Mouse (Mus musculus) stomach, embryonic 14.5 days (tissue): ENCODE measurements around the gene Defb46. TPM values are rescaled to one million over a fixed set of nuclear protein-coding genes. Genes with fewer than 3 reads are reported as not detected.

Source experiments
- ATAC-seq: fragments of 200-750 bp; cut with Nextera tagmentation; 2 replicates; pipeline ENCODE4 v1.8.0; 2017; ENCODE audit warnings: low read depth, moderate TSS enrichment; ENCODE audit not compliant: insufficient number of reproducible peaks, insufficient read depth, low FRiP score
- H3K27ac ChIP-seq: fragments of 300-500 bp; sonication (generic); 2 replicates; pipeline ENCODE4 v1.5.1; 2014; ENCODE audit warnings: mild to moderate bottlenecking, low read length, moderate library complexity, mixed read lengths
- H3K27me3 ChIP-seq: fragments of 300-500 bp; sonication (generic); 2 replicates; pipeline ENCODE4 v1.6.1; 2014; ENCODE audit warnings: low read length, control low read depth, mixed read lengths; ENCODE audit not compliant: control insufficient read depth, insufficient read depth
- H3K36me3 ChIP-seq: fragments of 300-500 bp; sonication (generic); 2 replicates; pipeline ENCODE4 v1.6.1; 2014; ENCODE audit warnings: mild to moderate bottlenecking, control low read depth, low read length, moderate library complexity, mixed read lengths; ENCODE audit not compliant: control insufficient read depth, insufficient read depth
- H3K4me1 ChIP-seq: fragments of 300-500 bp; sonication (generic); 2 replicates; pipeline ENCODE4 v1.6.1; 2014; ENCODE audit warnings: low read length, control low read depth, mixed read lengths; ENCODE audit not compliant: control insufficient read depth, insufficient read depth
- H3K4me2 ChIP-seq: fragments of 300-500 bp; sonication (generic); replicated peaks from 2 replicates; pipeline ENCODE4 v1.6.1; 2014; ENCODE audit warnings: low read depth, low read length, control low read depth
- H3K4me3 ChIP-seq: fragments of 300-500 bp; sonication (generic); 2 replicates; pipeline ENCODE4 v1.5.1; 2014; ENCODE audit warnings: low read depth, low read length, control low read depth
- H3K9ac ChIP-seq: fragments of 300-500 bp; sonication (generic); replicated peaks from 2 replicates; pipeline ENCODE4 v1.6.1; 2014; ENCODE audit warnings: low read depth, mild to moderate bottlenecking, control low read depth, low read length, moderate library complexity, mixed read lengths
- H3K9me3 ChIP-seq: fragments of 300-500 bp; sonication (generic); 2 replicates; pipeline ENCODE4 v1.6.1; 2016; ENCODE audit warnings: low read depth, low read length, control low read depth; ENCODE audit not compliant: control insufficient read depth
- WGBS: fragments of 180-500 bp; shearing (Covaris S2); extraction: QIAGEN DNeasy Blood & Tissue Kit; methylation state at CpG from one replicate; pipeline ENCODE4 v1.1.7; 2014; 5-methylcytosine and 5-hydroxymethylcytosine counted together
- polyA plus RNA-seq: library from polyadenylated mRNA; unstranded; fragments of >200 nt; fragmentation: Nextera tagmentation; extraction: Ambion mirVana; gene quantifications from 2 replicates; pipeline ENCODE4 v1.2.1, GENCODE M21; 2014

Defb46 gene
- polyA plus RNA-seq: not detected in 2 replicates

DNA sequence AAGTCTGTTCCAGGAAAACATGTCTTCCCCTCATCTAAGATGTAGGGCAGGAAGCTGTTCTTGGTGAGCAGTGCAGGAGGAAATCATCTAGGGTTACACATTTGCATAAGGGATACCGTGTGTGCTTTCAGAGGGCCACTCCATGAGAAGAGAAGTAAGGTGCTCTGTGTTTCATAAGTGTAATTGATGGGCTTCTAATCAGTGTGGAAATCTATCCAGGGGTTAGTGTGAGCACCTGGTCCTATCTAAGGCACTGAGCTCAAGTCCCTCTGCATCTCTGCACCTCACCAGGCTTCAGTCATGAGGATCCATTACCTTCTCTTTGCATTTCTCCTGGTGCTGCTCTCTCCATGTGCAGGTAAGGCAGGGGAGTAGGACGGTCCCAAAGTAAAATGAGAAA is at the start of gene Defb46:
Defb46 (plus strand) TSS at position 301 of the 400 bp plus-strand sequence.
- H3K9me3 ChIP-seq: no peaks in the 10 kb centered on the region
- no peaks in the 10 kb centered on the region for H3K4me1 ChIP-seq
- H3K27me3 ChIP-seq: no peaks in the 10 kb centered on the region
- no peak for ATAC-seq
- no peak within 1 kb of the TSS for H3K27ac ChIP-seq
- no peak within 1 kb of the TSS for H3K4me3 ChIP-seq
- H3K9ac ChIP-seq: no peak within 1 kb of the TSS
- 70% methylated on average over 2 of the region's 2 CpGs for WGBS
- no peak within 1 kb of the TSS for H3K4me2 ChIP-seq
- H3K36me3 ChIP-seq: no peaks in the 10 kb centered on the region

DNA sequence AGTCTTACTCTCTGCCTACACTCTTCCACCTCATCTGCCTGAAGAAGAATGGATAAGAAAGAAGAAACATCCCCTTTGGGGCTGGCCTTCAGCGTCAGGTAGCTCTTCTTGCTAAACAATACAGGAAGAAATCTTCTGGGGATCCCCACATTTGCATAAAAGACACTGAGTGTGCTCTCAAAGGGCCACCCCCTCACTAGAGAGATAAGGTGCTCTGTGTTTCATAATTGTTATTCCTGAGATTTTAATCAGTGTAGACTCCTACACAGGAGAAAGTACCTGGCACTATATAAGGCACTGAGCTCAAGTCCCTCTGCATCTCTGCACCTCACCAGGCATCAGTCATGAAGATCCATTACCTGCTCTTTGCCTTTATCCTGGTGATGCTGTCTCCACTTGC is 14.6 kb upstream of the Defb46 start, which contains the start of gene Defb6:
Defb6 (plus strand) TSS at position 318 of the 400 bp plus-strand sequence.
- WGBS: 59% methylated on average over 1 of the region's 1 CpGs
- no peak within 1 kb of the TSS for H3K4me2 ChIP-seq
- H3K9me3 ChIP-seq: no peaks in the 10 kb centered on the region
- H3K4me3 ChIP-seq: no peak within 1 kb of the TSS
- no peak within 1 kb of the TSS for H3K27ac ChIP-seq
- no peak within 1 kb of the TSS for H3K9ac ChIP-seq
- no peaks in the 10 kb centered on the region for H3K36me3 ChIP-seq
- no peaks in the 10 kb centered on the region for H3K27me3 ChIP-seq
- no peaks in the 10 kb centered on the region for H3K4me1 ChIP-seq
- no peak for ATAC-seq

DNA sequence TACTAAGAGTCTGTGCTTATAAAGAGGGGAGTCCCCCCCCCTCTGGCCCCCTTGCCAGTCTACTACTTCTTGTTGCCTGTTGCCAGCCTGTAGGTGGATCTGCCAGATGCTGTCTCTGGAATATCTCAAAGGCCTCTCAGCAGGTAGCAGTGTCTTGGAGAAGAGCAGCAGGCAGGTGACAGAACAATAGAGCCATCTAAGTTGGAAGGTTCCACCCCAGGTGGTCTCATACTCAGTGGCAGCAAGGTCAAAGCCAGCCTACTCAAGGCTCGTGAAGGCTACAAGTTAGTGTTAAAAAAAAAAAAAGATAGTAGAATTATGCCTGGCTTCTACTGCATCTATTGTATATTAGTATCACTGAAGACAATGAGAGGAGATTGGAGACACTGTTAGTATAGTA is 1.6 kb upstream of the Defb46 start:
- WGBS: 73% methylated on average over 1 of the region's 1 CpGs

DNA sequence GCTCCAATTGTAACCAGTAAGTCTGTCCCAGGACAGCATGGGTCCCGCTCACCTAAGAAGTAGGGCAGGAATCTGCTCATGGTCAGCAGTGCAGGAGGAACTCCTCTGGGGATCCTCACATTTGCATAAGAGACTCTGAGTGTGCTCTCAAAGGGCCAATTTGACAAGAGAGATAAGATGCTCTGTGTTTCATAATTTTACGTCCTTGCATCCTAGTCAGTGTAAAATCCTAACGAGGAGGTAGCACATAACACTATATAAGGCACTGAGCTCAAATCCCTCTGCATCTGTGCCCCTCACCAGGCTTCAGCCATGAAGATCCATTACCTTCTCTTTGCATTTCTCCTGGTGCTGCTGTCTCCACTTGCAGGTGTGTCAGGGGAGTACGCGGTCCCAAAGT is 7.6 kb downstream of the Defb46 start, which contains the start of gene Defb5:
Defb5 (plus strand) TSS at position 301 of the 400 bp plus-strand sequence.
- H3K4me3 ChIP-seq: no peak within 1 kb of the TSS
- no peaks in the 10 kb centered on the region for H3K9me3 ChIP-seq
- no peak within 1 kb of the TSS for H3K9ac ChIP-seq
- no peaks in the 10 kb centered on the region for H3K27me3 ChIP-seq
- no peaks in the 10 kb centered on the region for H3K36me3 ChIP-seq
- no peak for ATAC-seq
- WGBS: 89% methylated on average over 5 of the region's 5 CpGs
- H3K4me1 ChIP-seq: no peaks in the 10 kb centered on the region
- no peak within 1 kb of the TSS for H3K4me2 ChIP-seq
- no peak within 1 kb of the TSS for H3K27ac ChIP-seq

More for the DNA sequence above, 1.6 kb upstream of the Defb46 start:
- Histone ChIP-seq H3K9me3 (no peaks in the 10 kb centered on the region), H3K4me3 (no peak overlapping the region), H3K4me1 (no peaks in the 10 kb centered on the region), H3K9ac (no peak overlapping the region), H3K4me2 (no peak overlapping the region), H3K27ac (no peak overlapping the region), H3K27me3 (no peaks in the 10 kb centered on the region), H3K36me3 (no peaks in the 10 kb centered on the region)
- no peak for ATAC-seq

DNA sequence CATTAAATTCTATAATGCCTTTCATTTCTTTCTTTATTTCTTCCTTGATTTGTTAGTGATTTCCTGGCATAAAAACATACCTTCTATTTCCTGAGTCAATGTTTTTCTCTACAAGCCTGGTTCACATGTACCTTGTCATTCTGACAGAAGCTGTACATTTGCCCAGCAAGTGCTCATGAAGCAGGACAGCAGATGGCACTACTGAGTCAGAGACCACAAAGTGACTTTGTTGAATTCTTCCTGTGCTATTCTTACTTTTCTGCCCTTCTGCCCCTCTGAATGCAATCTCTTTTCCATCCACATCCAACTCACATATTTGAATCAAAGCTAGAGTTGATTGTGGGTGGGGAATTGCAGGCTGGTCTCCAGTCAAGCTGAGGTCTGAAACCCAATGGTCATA is 18.4 kb downstream of the Defb46 start:
- no peaks in the 10 kb centered on the region for H3K27me3 ChIP-seq
- H3K4me3 ChIP-seq: no peak overlapping the region
- no peak overlapping the region for H3K27ac ChIP-seq
- H3K9ac ChIP-seq: no peak overlapping the region
- H3K9me3 ChIP-seq: no peaks in the 10 kb centered on the region
- no peaks in the 10 kb centered on the region for H3K4me1 ChIP-seq
- no peaks in the 10 kb centered on the region for H3K36me3 ChIP-seq
- no peak for ATAC-seq
- H3K4me2 ChIP-seq: no peak overlapping the region

DNA sequence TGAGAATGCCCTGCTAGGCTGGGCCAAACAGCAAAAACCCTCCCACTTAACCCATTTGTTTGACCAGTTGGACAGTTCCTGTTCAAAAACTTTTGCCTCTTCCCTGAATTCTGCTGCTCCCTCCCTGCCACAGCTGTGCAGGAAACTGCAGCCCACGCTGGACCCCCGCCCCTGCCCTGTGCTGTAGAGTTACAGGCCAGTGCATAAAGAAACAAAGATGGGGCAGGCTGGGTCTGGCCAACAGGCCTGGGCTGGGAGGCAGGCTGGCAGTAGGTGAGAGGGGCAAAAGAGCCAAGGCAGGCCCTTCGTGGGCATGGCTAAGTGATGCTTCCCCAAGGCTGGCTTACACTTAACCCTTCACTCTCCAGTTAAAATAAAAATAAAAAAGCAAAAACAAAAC is 20.0 kb downstream of the Defb46 start:
- Histone ChIP-seq H3K9me3 (no peaks in the 10 kb centered on the region), H3K4me3 (no peak overlapping the region), H3K4me2 (no peak overlapping the region), H3K36me3 (no peaks in the 10 kb centered on the region), H3K4me1 (no peaks in the 10 kb centered on the region), H3K27ac (no peak overlapping the region), H3K9ac (no peak overlapping the region), H3K27me3 (no peaks in the 10 kb centered on the region)
- 40% methylated on average over 3 of the region's 3 CpGs for WGBS
- no peak for ATAC-seq

Other genes starting within 250 kb of the Defb46 start
- not detected in 2 replicates for gene Defb37, start 248.9 kb upstream of the Defb46 start, polyA plus RNA-seq
- gene Defb38, start 213.3 kb upstream of the Defb46 start, polyA plus RNA-seq: not detected in 2 replicates
- not detected in 2 replicates for gene Defb39, start 175.1 kb upstream of the Defb46 start, polyA plus RNA-seq
- not detected in 2 replicates for gene Defb12, start 125.1 kb upstream of the Defb46 start, polyA plus RNA-seq
- gene Defb34, start 116.2 kb upstream of the Defb46 start, polyA plus RNA-seq: not detected in 2 replicates
- not detected in 2 replicates for gene Gm45826, start 99.1 kb upstream of the Defb46 start, polyA plus RNA-seq
- not detected in 2 replicates for gene Defb14, start 45.6 kb upstream of the Defb46 start, polyA plus RNA-seq
- gene Defb4, start 41.2 kb upstream of the Defb46 start, polyA plus RNA-seq: not detected in 2 replicates
- gene Defb6, start 14.4 kb upstream of the Defb46 start, polyA plus RNA-seq: not detected in 2 replicates
- not detected in 2 replicates for gene Defb5, start 7.7 kb downstream of the Defb46 start, polyA plus RNA-seq
- gene Defb3, start 53.4 kb downstream of the Defb46 start, polyA plus RNA-seq: not detected in 2 replicates
- not detected in 2 replicates for gene Defb8, start 207.7 kb downstream of the Defb46 start, polyA plus RNA-seq